Mouse (Mus musculus) limb, embryonic 14.5 days (tissue): ENCODE data around the gene Ldb3. TPM values are rescaled to one million over a fixed set of nuclear protein-coding genes. Genes with fewer than 3 reads are reported as not detected.

Source experiments
- ATAC-seq: fragments of 200-750 bp; cut with Nextera tagmentation; 2 replicates; pipeline ENCODE4 v1.8.0; 2017; ENCODE audit warnings: low read depth, moderate number of reproducible peaks, moderate TSS enrichment; ENCODE audit not compliant: low FRiP score
- DNase-seq: peaks from one replicate; pipeline ENCODE4 v3.0.0-alpha.2; 2015; ENCODE audit warnings: low spot score
- H3K27ac ChIP-seq: fragments of 300-500 bp; sonication (generic); replicated peaks from 2 replicates; pipeline ENCODE4 v1.5.1; 2014; ENCODE audit warnings: low read depth, mild to moderate bottlenecking, low read length, moderate library complexity, mixed read lengths
- H3K27me3 ChIP-seq: fragments of 300-500 bp; sonication (generic); 2 replicates; pipeline ENCODE4 v1.6.1; 2014; ENCODE audit warnings: low read length, mixed read lengths; ENCODE audit not compliant: control insufficient read depth, insufficient read depth
- H3K36me3 ChIP-seq: fragments of 300-500 bp; sonication (generic); 2 replicates; pipeline ENCODE4 v1.6.1; 2014; ENCODE audit warnings: mild to moderate bottlenecking, low read length, moderate library complexity, mixed read lengths; ENCODE audit not compliant: control insufficient read depth, insufficient read depth
- H3K4me1 ChIP-seq: fragments of 300-500 bp; sonication (generic); 2 replicates; pipeline ENCODE4 v1.6.1; 2014; ENCODE audit warnings: antibody characterized with exemption, low read length, mixed read lengths; ENCODE audit not compliant: control insufficient read depth, insufficient read depth
- H3K4me2 ChIP-seq: fragments of 300-500 bp; sonication (generic); replicated peaks from 2 replicates; pipeline ENCODE4 v1.6.1; 2014; ENCODE audit warnings: low read depth, mild to moderate bottlenecking, low read length, moderate library complexity; ENCODE audit not compliant: severe bottlenecking
- H3K4me3 ChIP-seq: fragments of 300-500 bp; sonication (generic); replicated peaks from 2 replicates; pipeline ENCODE4 v1.5.1; 2014; ENCODE audit warnings: low read length
- H3K9ac ChIP-seq: fragments of 300-500 bp; sonication (generic); 2 replicates; pipeline ENCODE4 v1.6.1; 2014; ENCODE audit warnings: mild to moderate bottlenecking, low read depth, low read length, moderate library complexity; ENCODE audit not compliant: severe bottlenecking
- H3K9me3 ChIP-seq: fragments of 300-500 bp; sonication (generic); 2 replicates; pipeline ENCODE4 v1.6.1; 2016; ENCODE audit warnings: low read length; ENCODE audit not compliant: control insufficient read depth
- POLR2A ChIP-seq: fragments of 200-500 bp; IDR thresholded peaks from 2 replicates; pipeline ENCODE4 v1.8.0; 2012; ENCODE audit warnings: inconsistent platforms, mild to moderate bottlenecking, moderate library complexity, borderline replicate concordance; ENCODE audit not compliant: insufficient read depth, insufficient read length; ENCODE audit errors: extremely low read depth
- WGBS: fragments of 180-500 bp; shearing (Covaris S2); extraction: QIAGEN DNeasy Blood & Tissue Kit; methylation state at CpG from one replicate; pipeline ENCODE4 v1.1.7; 2014; 5-methylcytosine and 5-hydroxymethylcytosine counted together
- polyA plus RNA-seq, 2 experiments: library from polyadenylated mRNA; depleted of rRNA in 1 of 2; stranded (reverse) in 1 of 2; unstranded in 1 of 2; fragments of >200 nt; fragmentation: Nextera tagmentation in 1 of 2; extraction: Ambion mirVana in 1 of 2; gene quantifications; 2 replicates each; pipeline versions ENCODE4 v1.2.1 to v1.2.3; 2012 to 2014

Ldb3 gene
- polyA plus RNA-seq, 2 experiments, result 26.6 to 37.7 TPM

DNA sequence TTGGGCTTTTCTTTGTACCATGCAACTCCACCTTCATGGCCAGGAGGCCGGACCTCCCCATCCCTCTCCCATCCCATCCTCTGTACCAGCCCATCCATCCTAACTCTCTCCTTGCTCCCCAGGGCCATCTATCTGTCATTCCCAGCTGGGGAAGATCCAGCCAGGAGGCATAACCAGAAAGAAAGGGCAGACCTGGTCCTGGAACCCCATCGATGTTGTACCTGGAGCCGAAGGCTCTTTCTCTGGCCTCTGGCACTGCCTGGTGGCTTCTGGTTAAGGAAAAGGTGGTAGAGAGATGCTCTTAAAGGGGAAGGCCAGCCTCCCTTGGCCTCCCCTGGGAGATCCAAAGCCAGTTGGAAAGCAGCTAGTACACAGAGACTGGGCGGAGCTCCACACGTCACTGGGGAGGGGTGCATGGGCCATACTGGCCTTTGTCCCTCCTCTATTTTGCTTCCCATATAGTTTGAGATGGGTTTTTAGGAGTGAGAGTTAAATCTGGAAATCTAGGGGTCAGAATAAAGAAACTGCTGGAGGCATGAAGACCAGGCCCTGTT is 1.6 kb upstream of the Ldb3 start:
- TF ChIP-seq POLR2A, result no peak
- peaks cover 4% of the 10 kb centered on the region; the same call in 1 of the 2 replicates for H3K4me1 ChIP-seq
- DNase-seq (no peak), ATAC-seq (no peak)
- WGBS, result 78% methylated on average over 5 of the region's 5 CpGs
- no peaks in the 10 kb centered on the region for H3K9me3 ChIP-seq
- no peak overlapping the region for H3K4me3 ChIP-seq
- H3K27ac ChIP-seq, result no peak overlapping the region
- H3K27me3 ChIP-seq, result no peaks in the 10 kb centered on the region
- H3K4me2 ChIP-seq, result no peak overlapping the region
- H3K36me3 ChIP-seq, result no peaks in the 10 kb centered on the region
- H3K9ac ChIP-seq, result no peak overlapping the region

DNA sequence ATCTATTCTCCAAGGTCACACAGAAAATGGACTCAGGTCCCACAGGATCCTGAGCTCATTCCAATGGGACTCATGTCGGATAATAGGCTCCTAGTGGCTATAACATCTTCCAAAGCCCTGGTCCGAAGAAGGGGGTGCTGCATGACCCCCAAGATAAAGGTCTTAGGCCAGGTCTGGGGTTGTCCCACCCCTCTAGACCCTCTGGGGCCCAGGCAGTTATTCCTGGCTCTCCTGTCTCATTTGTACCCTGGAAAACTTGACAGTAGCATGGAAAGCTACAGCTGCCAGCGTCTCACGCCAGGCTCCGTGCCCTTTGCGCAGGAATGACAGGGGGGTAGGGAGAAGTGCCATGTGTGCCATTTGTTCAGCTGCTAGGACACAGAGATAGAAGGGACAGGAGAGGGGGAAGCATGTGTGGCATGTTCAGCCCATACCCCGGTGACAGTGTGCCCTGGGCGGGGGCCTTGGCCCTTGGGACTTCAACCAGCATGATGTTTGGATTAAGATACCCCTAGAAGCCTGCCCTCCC is 767 bp upstream of the Ldb3 start:
- Histone ChIP-seq H3K4me2 (no peak overlapping the region), H3K36me3 (no peaks in the 10 kb centered on the region), H3K9ac (no peak overlapping the region), H3K27ac (no peak overlapping the region), H3K4me1 (peaks cover 4% of the 10 kb centered on the region; the same call in 1 of the 2 replicates), H3K27me3 (no peaks in the 10 kb centered on the region), H3K9me3 (no peaks in the 10 kb centered on the region), H3K4me3 (no peak overlapping the region)
- TF ChIP-seq POLR2A, result no peak
- WGBS, result 80% methylated on average over 8 of the region's 8 CpGs
- DNase-seq, result no peak
- no peak for ATAC-seq

DNA sequence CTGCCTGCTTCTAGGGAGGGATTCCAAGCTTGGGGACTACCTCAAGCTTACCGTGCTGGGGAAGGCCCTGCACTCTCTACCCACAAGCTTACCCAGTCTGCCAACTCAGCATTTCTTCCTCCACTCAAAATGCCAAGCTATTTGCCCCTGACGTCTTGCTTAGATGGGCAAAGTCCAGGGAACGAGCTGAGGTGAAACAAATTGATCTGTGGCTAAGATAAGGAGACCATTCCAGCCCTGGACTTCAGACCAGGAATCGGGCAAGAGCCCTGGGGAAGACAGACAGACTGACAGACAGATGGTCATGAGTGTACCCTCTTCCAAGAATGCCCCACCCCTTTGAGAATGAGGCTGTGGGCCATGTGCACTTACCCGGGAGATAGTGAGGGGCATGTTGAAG is 477 bp downstream of the Ldb3 start:
- TF ChIP-seq POLR2A, result no peak
- DNase-seq (no peak), ATAC-seq (no peak)
- H3K4me3 ChIP-seq, result no peak overlapping the region
- no peak overlapping the region for H3K4me2 ChIP-seq
- H3K4me1 ChIP-seq, result peaks cover 4% of the 10 kb centered on the region; the same call in 1 of the 2 replicates
- H3K9me3 ChIP-seq, result no peaks in the 10 kb centered on the region
- WGBS, result 65% methylated on average over 5 of the region's 5 CpGs
- H3K9ac ChIP-seq, result no peak overlapping the region
- no peak overlapping the region for H3K27ac ChIP-seq
- no peaks in the 10 kb centered on the region for H3K27me3 ChIP-seq
- H3K36me3 ChIP-seq, result no peaks in the 10 kb centered on the region

DNA sequence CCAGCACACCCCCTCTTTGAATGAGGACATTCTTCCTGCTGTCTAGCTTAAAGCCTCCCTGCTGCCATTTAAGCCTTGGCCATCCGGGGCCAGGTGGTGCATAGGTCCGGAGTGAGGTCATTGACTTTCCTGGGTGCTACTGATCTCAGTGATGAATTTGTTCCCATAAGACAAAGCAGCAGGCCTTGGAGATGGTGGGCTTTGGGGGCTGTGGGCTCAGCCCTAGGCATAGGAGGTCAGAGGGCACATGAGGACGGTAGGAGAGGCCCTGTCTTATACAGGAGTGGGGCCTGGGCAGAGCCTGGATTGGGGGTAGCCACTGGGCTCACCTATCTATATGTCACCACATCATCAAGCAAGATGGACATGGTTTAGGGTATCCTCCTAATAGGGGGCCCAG is 1.6 kb downstream of the Ldb3 start:
- no peaks in the 10 kb centered on the region for H3K9me3 ChIP-seq
- no peak for ATAC-seq
- 81% methylated on average over 3 of the region's 3 CpGs for WGBS

DNA sequence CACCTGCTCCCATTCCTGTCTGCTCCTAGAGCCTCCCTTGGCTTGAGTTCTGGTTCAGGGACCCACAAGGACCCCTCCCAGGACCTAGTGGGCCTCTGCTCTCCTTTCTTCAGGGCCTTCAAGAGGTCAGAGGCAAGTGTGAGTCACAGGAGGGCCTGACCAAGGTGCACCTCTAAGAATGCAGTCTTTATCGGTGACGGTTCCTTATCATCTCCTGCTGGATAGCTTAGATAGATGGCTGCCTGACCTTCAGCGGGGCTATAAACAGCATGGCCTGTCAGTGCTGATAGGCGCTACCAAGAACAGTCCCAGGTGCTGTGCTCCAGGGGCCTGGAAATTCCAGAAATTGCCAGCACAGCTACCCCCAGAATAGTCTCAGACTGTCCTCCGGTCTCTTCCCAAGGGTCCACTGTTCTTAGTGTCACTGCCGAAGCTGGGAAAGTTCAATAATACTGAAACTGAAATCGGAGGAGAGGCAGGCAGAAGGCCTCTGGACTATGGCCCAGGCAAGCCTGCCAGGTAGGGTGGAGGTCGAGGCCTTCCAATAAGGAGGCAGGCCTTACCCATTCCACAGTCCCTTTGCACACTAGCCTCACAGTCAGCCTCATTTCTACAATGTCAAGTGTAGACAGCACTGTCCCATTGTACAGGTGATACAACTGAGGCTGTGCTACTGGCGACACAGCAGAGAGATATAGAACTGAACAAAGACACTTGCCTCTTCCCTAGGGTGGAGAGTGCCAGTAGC is 3.0 kb downstream of the Ldb3 start:
- Histone ChIP-seq H3K27ac (no peak overlapping the region), H3K27me3 (no peaks in the 10 kb centered on the region), H3K9me3 (no peaks in the 10 kb centered on the region), H3K36me3 (no peaks in the 10 kb centered on the region), H3K4me3 (no peak overlapping the region), H3K9ac (no peak overlapping the region), H3K4me2 (no peak overlapping the region), H3K4me1 (no peaks in the 10 kb centered on the region)
- 81% methylated on average over 9 of the region's 9 CpGs for WGBS
- no peak for TF ChIP-seq POLR2A
- no peak for DNase-seq
- ATAC-seq, result no peak

More for the DNA sequence above, 1.6 kb downstream of the Ldb3 start:
- no peak overlapping the region for H3K4me2 ChIP-seq
- H3K9ac ChIP-seq, result no peak overlapping the region
- no peaks in the 10 kb centered on the region for H3K4me1 ChIP-seq
- H3K4me3 ChIP-seq, result no peak overlapping the region
- H3K27ac ChIP-seq, result no peak overlapping the region
- H3K36me3 ChIP-seq, result no peaks in the 10 kb centered on the region
- TF ChIP-seq POLR2A, result no peak
- H3K27me3 ChIP-seq, result no peaks in the 10 kb centered on the region
- DNase-seq, result no peak
